Mouse (Mus musculus) liver, embryonic 14.5 days (tissue): ENCODE measurements around the gene Mark4. TPM values are rescaled to one million over a fixed set of nuclear protein-coding genes. Genes with fewer than 3 reads are reported as not detected.
A peak's percentile ranks its signal among the peaks of the same experiment; 100 is the strongest.

ENCODE experiments used
- ATAC-seq: fragments of 200-750 bp; cut with Nextera tagmentation; 2 replicates; pipeline ENCODE4 v1.8.0; 2017; ENCODE audit warnings: moderate number of reproducible peaks, mild to moderate bottlenecking, moderate library complexity; ENCODE audit not compliant: insufficient read depth
- DNase-seq, 3 experiments: peaks; one replicate each; pipeline ENCODE4 v3.0.0-alpha.2; 2012 to 2013; ENCODE audit warnings: low read depth in 3 of 3, low spot score in 3 of 3
- H3K27ac ChIP-seq: fragments of 300-500 bp; sonication (generic); 2 replicates; pipeline ENCODE4 v1.5.1; 2014; ENCODE audit warnings: moderate library complexity, mild to moderate bottlenecking, control low read depth, inconsistent platforms
- H3K27me3 ChIP-seq: fragments of 300-500 bp; sonication (generic); 2 replicates; pipeline ENCODE4 v1.6.1; 2014; ENCODE audit warnings: mild to moderate bottlenecking, low read length, moderate library complexity; ENCODE audit not compliant: control insufficient read depth, insufficient read depth
- H3K36me3 ChIP-seq: fragments of 300-500 bp; sonication (generic); replicated peaks from 2 replicates; pipeline ENCODE4 v1.6.1; 2014; ENCODE audit warnings: low read depth; ENCODE audit not compliant: control insufficient read depth, insufficient read depth
- H3K4me1 ChIP-seq, 2 experiments: fragments of 200-500 bp in 1 of 2; fragments of 300-500 bp in 1 of 2; sonication (generic) in 1 of 2; replicated peaks; 2 replicates each; pipeline ENCODE4 v1.6.1; 2012 to 2014; ENCODE audit warnings: antibody characterized with exemption in 1 of 2, inconsistent platforms in 1 of 2, low read length in 1 of 2; ENCODE audit not compliant: control insufficient read depth in 2 of 2, insufficient read depth in 2 of 2
- H3K4me2 ChIP-seq: fragments of 300-500 bp; sonication (generic); 2 replicates; pipeline ENCODE4 v1.6.1; 2014; ENCODE audit warnings: low read depth, mild to moderate bottlenecking, control low read depth, moderate library complexity
- H3K4me3 ChIP-seq, 2 experiments: fragments of 200-500 bp in 1 of 2; fragments of 300-500 bp in 1 of 2; sonication (generic) in 1 of 2; 2 replicates each; pipeline ENCODE4 v1.5.1; 2012 to 2014; ENCODE audit warnings: low read depth in 2 of 2, low read length in 2 of 2, mild to moderate bottlenecking in 2 of 2, control low read depth in 1 of 2, inconsistent platforms in 1 of 2, moderate library complexity in 1 of 2; ENCODE audit not compliant: insufficient read depth in 1 of 2
- H3K9ac ChIP-seq: fragments of 300-500 bp; sonication (generic); replicated peaks from 2 replicates; pipeline ENCODE4 v1.6.1; 2014; ENCODE audit warnings: mild to moderate bottlenecking, control low read depth, moderate library complexity
- H3K9me3 ChIP-seq: fragments of 300-500 bp; sonication (generic); 2 replicates; pipeline ENCODE4 v1.6.1; 2016; ENCODE audit warnings: low read length, mixed read lengths; ENCODE audit not compliant: control insufficient read depth
- CTCF ChIP-seq: IDR thresholded peaks from 2 replicates; pipeline ENCODE4 v1.5.1; 2016; ENCODE audit warnings: antibody characterized with exemption, low read depth, control low read depth
- EP300 ChIP-seq: IDR thresholded peaks from 2 replicates; pipeline ENCODE4 v1.6.1; 2016; ENCODE audit warnings: antibody characterized with exemption, low read depth
- WGBS: fragments of 180-500 bp; shearing (Covaris S2); extraction: QIAGEN DNeasy Blood & Tissue Kit; methylation state at CpG from one replicate; pipeline ENCODE4 v1.1.7; 2014; ENCODE audit not compliant: insufficient replicate concordance; 5-methylcytosine and 5-hydroxymethylcytosine counted together
- polyA plus RNA-seq, 2 experiments: library from polyadenylated mRNA; depleted of rRNA in 1 of 2; stranded (reverse) in 1 of 2; unstranded in 1 of 2; fragments of >200 nt; fragmentation: Nextera tagmentation in 1 of 2; extraction: Ambion mirVana in 1 of 2; gene quantifications; 2 replicates each; pipeline versions ENCODE4 v1.2.1 to v1.2.3; 2012 to 2014

Gene Mark4
- polyA plus RNA-seq, 2 experiments: 0.80 to 2.5 TPM

GRCm38 (mm10) chr7:19483281-19483680 is 24.7 kb upstream of the Mark4 start:
- no peaks in the 10 kb centered on the region for H3K9me3 ChIP-seq
- no peak overlapping the region for H3K27ac ChIP-seq
- TF ChIP-seq CTCF (no peak), EP300 (no peak)
- WGBS: 78% methylated on average over 8 of the region's 8 CpGs
- H3K36me3 ChIP-seq: no peaks in the 10 kb centered on the region
- no peak overlapping the region for H3K9ac ChIP-seq
- H3K27me3 ChIP-seq: no peaks in the 10 kb centered on the region
- ATAC-seq (no peak), DNase-seq (no peak)
- H3K4me3 ChIP-seq: no peak overlapping the region
- H3K4me2 ChIP-seq: no peak overlapping the region
- H3K4me1 ChIP-seq: no peaks in the 10 kb centered on the region

GRCm38 (mm10) chr7:19477624-19478384 is 19.2 kb upstream of the Mark4 start:
- peaks cover 0 to 3% of the 10 kb centered on the region in 2 experiments; a peak in 2 of 4 replicates for H3K4me1 ChIP-seq
- peaks cover 23% of the 10 kb centered on the region for H3K27me3 ChIP-seq
- DNase-seq: no peak
- H3K9ac ChIP-seq: no peak overlapping the region
- TF ChIP-seq CTCF: 0 out of 2 replicates have a peak, but pooled peaks have one; percentile 4
- no peak for TF ChIP-seq EP300
- H3K9me3 ChIP-seq: no peaks in the 10 kb centered on the region
- H3K4me2 ChIP-seq: no peak overlapping the region
- H3K36me3 ChIP-seq: no peaks in the 10 kb centered on the region
- H3K4me3 ChIP-seq: no peak overlapping the region
- H3K27ac ChIP-seq: no peak overlapping the region
- ATAC-seq: no peak
- 25% methylated on average over 14 of the region's 14 CpGs for WGBS

GRCm38 (mm10) chr7:19477084-19477483 is 18.5 kb upstream of the Mark4 start:
- H3K4me1 ChIP-seq: peaks cover 0 to 3% of the 10 kb centered on the region in 2 experiments; a peak in 2 of 4 replicates
- H3K4me3 ChIP-seq: no peak overlapping the region
- H3K9ac ChIP-seq: no peak overlapping the region
- no peaks in the 10 kb centered on the region for H3K9me3 ChIP-seq
- no peak overlapping the region for H3K4me2 ChIP-seq
- no peak for ATAC-seq
- 30% methylated on average over 2 of the region's 2 CpGs for WGBS
- TF ChIP-seq EP300: no peak
- TF ChIP-seq CTCF: no peak
- H3K27me3 ChIP-seq: peaks cover 27% of the 10 kb centered on the region
- no peak for DNase-seq
- no peaks in the 10 kb centered on the region for H3K36me3 ChIP-seq
- H3K27ac ChIP-seq: no peak overlapping the region

GRCm38 (mm10) chr7:19473875-19474443 is 15.3 kb upstream of the Mark4 start:
- DNase-seq: peak in 2 of 3 experiments; percentile 15 to 17
- ATAC-seq: peak; percentile 50; the same call in 1 of the 2 replicates
- TF ChIP-seq CTCF: no peak
- TF ChIP-seq EP300: no peak
- Histone ChIP-seq H3K9ac (no peak overlapping the region), H3K9me3 (no peaks in the 10 kb centered on the region), H3K4me2 (peak overlapping the region; percentile 53), H3K4me1 (peaks cover 0 to 7% of the 10 kb centered on the region in 2 experiments; a peak in 2 of 4 replicates), H3K36me3 (no peaks in the 10 kb centered on the region), H3K4me3 (peak overlapping the region; percentile 33 to 44), H3K27ac (no peak overlapping the region), H3K27me3 (peaks cover 29% of the 10 kb centered on the region)
- 3% methylated on average over 68 of the region's 89 CpGs for WGBS

GRCm38 (mm10) chr7:19472403-19472802 is 13.8 kb upstream of the Mark4 start:
- H3K9ac ChIP-seq: no peak overlapping the region
- no peak for DNase-seq
- no peaks in the 10 kb centered on the region for H3K36me3 ChIP-seq
- ATAC-seq: peak; percentile 45
- WGBS: 15% methylated on average over 4 of the region's 4 CpGs
- peaks cover 29% of the 10 kb centered on the region for H3K27me3 ChIP-seq
- H3K4me2 ChIP-seq: peak overlapping the region; percentile 28; the same call in 1 of the 2 replicates
- no peak overlapping the region for H3K4me3 ChIP-seq
- peaks cover 0 to 7% of the 10 kb centered on the region in 2 experiments; a peak in 2 of 4 replicates for H3K4me1 ChIP-seq
- H3K27ac ChIP-seq: no peak overlapping the region
- H3K9me3 ChIP-seq: no peaks in the 10 kb centered on the region
- no peak for TF ChIP-seq EP300
- TF ChIP-seq CTCF: no peak
